Mouse (Mus musculus): Measurements from ENCODE around the gene 1700021F05Rik. TPM values are rescaled to one million over a fixed set of nuclear protein-coding genes. Genes with fewer than 3 reads are reported as not detected.

1700021F05Rik gene
- polyA plus RNA-seq (2012; rRNA removed; ENCODE audit: low replicate concordance): 8.4 and 10.9 TPM in 2 replicates

DNA sequence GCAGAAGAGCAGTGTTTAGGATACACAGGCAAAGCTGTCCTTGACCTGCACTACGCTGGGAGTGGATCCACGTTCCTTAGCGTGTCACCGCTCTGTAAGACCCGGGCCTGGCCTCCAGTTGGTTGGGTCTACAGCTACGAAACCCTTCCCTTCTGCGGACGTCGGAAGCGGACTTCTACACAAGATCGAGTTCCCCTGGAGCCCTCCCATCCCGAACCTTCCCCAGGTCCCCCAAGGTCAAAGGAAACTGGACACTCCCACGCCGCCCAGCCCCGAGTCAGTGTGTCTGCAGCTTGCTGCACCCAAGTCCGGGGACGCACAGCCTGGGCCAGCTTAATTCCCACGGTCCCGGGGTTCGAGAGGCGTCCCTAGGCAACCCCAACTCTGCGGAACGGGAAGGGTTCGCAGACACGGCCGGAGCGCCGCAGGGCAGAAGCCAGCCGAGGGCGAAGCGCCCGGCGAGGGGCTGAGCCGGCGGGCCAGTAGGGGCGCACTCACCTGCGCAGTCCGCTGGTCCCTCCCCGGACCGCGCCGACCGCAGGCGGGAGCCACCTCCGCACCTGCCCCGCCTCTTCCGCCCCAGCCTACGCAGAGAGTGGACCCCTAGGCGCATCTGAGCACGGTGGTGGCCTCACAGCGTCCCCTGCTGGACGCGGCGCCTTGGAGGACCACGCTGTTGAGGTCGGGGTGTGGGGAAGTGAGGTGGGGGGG is at the start of gene 1700021F05Rik:
TSS of gene 1700021F05Rik (minus strand) at position 553 of the 711 bp plus-strand sequence.

DNA sequence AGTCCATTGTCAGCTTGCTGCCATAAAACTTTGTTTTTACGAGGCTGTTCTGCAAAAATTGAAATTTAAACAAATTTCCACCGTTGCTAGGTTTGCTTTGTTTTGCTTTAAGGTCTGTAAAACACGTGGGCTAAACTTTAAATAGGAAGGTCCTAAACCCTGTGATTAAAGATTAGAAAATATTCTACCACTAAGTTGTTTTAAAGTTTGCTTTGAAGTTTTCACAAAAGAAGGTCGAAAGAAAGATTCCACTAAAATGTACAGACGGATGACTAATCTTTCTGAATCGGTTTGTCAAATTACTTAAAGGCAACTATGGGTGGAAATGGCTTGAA is 37.2 kb upstream of the 1700021F05Rik start, which contains the start of gene Cd24a:
TSS of gene Cd24a (plus strand) at position 288 of the 335 bp plus-strand sequence.

DNA sequence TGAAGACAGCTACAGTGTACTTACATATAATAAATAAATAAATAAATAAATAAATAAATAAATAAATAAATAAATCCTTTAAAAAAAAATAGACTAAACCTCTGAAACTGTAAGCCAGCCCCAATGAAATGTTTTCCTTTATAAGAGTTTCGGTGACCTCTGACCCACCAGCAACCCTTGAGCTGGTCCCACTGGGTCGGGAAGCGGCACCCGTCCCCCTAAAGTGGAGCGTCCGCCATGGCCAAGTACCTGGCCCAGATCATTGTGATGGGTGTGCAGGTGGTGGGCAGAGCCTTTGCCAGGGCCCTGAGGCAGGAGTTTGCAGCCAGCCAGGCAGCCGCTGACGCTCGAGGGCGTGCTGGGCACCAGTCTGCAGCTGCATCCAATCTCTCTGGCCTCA is 16.9 kb downstream of the 1700021F05Rik start, which contains the start of gene Gm9803:
TSS of gene Gm9803 (plus strand) at position 154 of the 400 bp plus-strand sequence.

DNA sequence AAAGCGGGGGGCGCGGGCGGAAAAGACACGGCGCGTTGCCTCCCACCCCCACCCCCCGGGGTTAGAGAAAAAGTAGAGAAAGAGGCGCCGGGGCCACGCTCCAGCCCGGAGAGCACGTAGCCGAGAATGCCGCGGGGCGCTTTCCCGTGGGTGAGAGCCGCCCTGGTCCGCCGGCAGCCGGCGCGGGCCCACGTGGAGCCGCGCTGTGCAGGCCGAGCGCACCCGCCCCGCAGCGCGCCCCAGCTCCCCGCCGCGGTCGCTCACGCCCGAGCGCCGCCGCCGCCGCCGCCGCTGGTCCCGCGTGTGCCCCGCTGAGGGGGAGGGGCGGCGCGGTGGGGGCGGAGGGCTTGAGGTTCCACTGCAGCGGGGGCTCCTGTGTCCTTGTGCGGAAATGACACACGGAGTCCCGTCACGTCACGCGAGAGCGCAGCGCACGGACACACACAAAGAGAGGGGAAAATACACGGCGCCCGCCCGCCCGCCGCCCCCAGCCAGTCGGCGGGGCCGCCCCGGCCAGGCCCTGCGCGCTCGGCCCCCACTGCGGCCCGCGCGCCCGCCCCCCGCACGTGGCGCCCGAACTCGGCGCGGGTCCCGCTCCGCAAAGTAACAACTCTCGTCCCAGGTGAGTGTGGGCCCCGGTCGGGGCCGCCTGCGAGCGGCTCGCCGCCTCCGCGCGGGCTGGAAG is 61.9 kb downstream of the 1700021F05Rik start, which contains the start of gene Bend3:
TSS of gene Bend3 (plus strand) at position 81 of the 685 bp plus-strand sequence.

Other genes with a start within 250 kb of the 1700021F05Rik start
- 3.4 and 7.8 TPM in 2 replicates for gene Bend3, start 62.2 kb downstream of the 1700021F05Rik start, polyA plus RNA-seq (2012; rRNA removed; ENCODE audit: low replicate concordance)
- gene Gm9803, start 16.9 kb downstream of the 1700021F05Rik start, polyA plus RNA-seq (2012; rRNA removed; ENCODE audit: low replicate concordance): 59.9 and 127 TPM in 2 replicates
- gene Cd24a, start 37.3 kb upstream of the 1700021F05Rik start, polyA plus RNA-seq (2012; rRNA removed; ENCODE audit: low replicate concordance): 9.2 and 357 TPM in 2 replicates